Mouse (Mus musculus) kidney, adult 2 months (tissue): ENCODE data around the gene Trpc1.

Experiments
- CTCF ChIP-seq: fragments of 200-500 bp; conservative IDR thresholded peaks from 2 replicates; pipeline ENCODE4 v1.5.1; 2011; ENCODE audit warnings: low read depth, mild to moderate bottlenecking, control low read depth, low read length, moderate library complexity, mixed read lengths; ENCODE audit not compliant: insufficient read depth, insufficient read length
- POLR2A ChIP-seq: fragments of 200-500 bp; IDR thresholded peaks from one replicate; pipeline ENCODE4 v1.6.1; 2011; ENCODE audit warnings: low read depth, low read length, control low read depth

DNA sequence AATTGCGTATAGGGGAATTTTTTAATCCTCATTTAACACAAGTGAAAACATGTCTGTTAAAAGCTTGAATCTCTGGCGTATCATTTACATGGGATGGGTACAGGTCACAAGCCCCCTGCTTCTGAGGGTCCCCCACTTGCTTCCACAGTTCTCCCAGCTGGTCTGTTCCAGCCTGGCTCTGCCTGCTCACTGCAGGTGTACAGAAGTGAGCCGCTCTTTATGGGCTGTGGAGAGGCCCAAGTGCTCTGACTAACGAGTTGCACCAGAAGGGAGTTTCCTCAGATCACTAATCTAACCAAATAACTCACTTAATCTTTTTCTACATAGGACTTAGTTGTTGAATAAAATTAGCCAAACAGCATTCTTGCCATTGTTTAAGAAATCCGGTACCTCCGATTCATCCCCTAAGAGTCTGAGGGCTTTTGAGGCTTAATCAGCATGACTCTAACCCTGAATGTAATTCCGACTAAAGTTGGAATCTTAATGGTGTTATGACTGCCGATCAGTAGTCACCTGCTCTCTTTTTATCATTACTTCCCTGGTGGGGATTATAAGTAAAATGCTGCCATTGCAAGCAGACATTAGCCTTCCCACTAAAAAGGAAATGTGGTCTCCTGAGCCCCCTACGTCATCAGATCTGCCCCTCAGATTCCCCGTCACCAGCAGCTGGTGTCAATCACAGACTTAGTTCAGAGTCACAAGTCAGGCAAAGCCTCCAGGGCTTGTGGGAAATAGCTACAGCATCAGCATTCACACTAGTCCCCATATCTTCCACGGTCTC, 64.3 kb downstream of the Trpc1 start:
- TF ChIP-seq CTCF (no peak), POLR2A (no peak)
